Mouse (Mus musculus): ENCODE measurements at regions not wholly inside any gene's neighbourhood (a gene's known extent, or its start where the extent isn't known, plus 50 kb on each side); places are given as distances from the start of the nearest gene placed in this dataset.
"Not testable (repeated sequence)": the region's sequence is repeated elsewhere in the genome, so short reads cannot be mapped to it uniquely, and the experiment has no call there.

GRCm38 (mm10) chr1:18058211-18058971 is 87.3 kb downstream of the Crisp4 start:
- Histone ChIP-seq H3K9ac (ENCODE audit: low read length) (peak overlapping the region; percentile 69), H3K4me1 (ENCODE audit: control insufficient read depth, insufficient read depth, low read length) (no peaks in the 10 kb centered on the region), H3K4me3 (ENCODE audit: low read depth, low read length) (peak overlapping the region; percentile 58), H3K27ac (ENCODE audit: low read depth, low read length) (no peak overlapping the region), H3K36me3 (ENCODE audit: control insufficient read depth, insufficient read depth, low read length) (no peaks in the 10 kb centered on the region), H3K4me2 (ENCODE audit: low read depth) (peak overlapping the region; percentile 93), H3K9me3 (ENCODE audit: control insufficient read depth, low read length) (no peaks in the 10 kb centered on the region), H3K27me3 (ENCODE audit: control insufficient read depth, insufficient read depth, low read length) (peaks cover 39% of the 10 kb centered on the region)
- DNase-seq (ENCODE audit: low spot score) (peak; percentile 73), ATAC-seq (ENCODE audit: insufficient read depth, low FRiP score, low TSS enrichment) (peak; percentile 67)
- WGBS, result 1% methylated on average over 77 of the region's 77 CpGs

- H3K27me3 ChIP-seq (ENCODE audit: control insufficient read depth, insufficient read depth, low read length), result peaks cover 39% of the 10 kb centered on the region
- ATAC-seq (ENCODE audit: insufficient read depth, low FRiP score, low TSS enrichment), result peak; percentile 29
- DNase-seq (ENCODE audit: low spot score), result peak; percentile 42
Observed at GRCm38 (mm10) chr1:18057646-18058210, 88.0 kb downstream of the Crisp4 start.

GRCm38 (mm10) chr1:18057003-18057402 is 88.7 kb downstream of the Crisp4 start:
- H3K9ac ChIP-seq (ENCODE audit: low read length); H3K27ac ChIP-seq (ENCODE audit: low read depth, low read length); H3K9me3 ChIP-seq (ENCODE audit: control insufficient read depth, low read length); H3K4me1 ChIP-seq (ENCODE audit: control insufficient read depth, insufficient read depth, low read length); H3K36me3 ChIP-seq (ENCODE audit: control insufficient read depth, insufficient read depth, low read length); DNase-seq (ENCODE audit: low spot score); ATAC-seq (ENCODE audit: insufficient read depth, low FRiP score, low TSS enrichment); H3K4me3 ChIP-seq (ENCODE audit: low read depth, low read length): not testable (repeated sequence)
- H3K27me3 ChIP-seq (ENCODE audit: control insufficient read depth, insufficient read depth, low read length), result peaks cover 39% of the 10 kb centered on the region
- peak overlapping the region; percentile 93 for H3K4me2 ChIP-seq (ENCODE audit: low read depth)
- WGBS, result 7% methylated on average over 11 of the region's 11 CpGs

More at GRCm38 (mm10) chr1:18057646-18058210, 88.0 kb downstream of the Crisp4 start:
- WGBS, result under 1% methylated on average over 26 of the region's 26 CpGs
- H3K27ac ChIP-seq (ENCODE audit: low read depth, low read length), result no peak overlapping the region
- peak overlapping the region; percentile 58 for H3K4me3 ChIP-seq (ENCODE audit: low read depth, low read length)
- H3K4me2 ChIP-seq (ENCODE audit: low read depth), result peak overlapping the region; percentile 93
- H3K36me3 ChIP-seq (ENCODE audit: control insufficient read depth, insufficient read depth, low read length), result no peaks in the 10 kb centered on the region
- H3K4me1 ChIP-seq (ENCODE audit: control insufficient read depth, insufficient read depth, low read length), result no peaks in the 10 kb centered on the region
- peak overlapping the region; percentile 69 for H3K9ac ChIP-seq (ENCODE audit: low read length)
- no peaks in the 10 kb centered on the region for H3K9me3 ChIP-seq (ENCODE audit: control insufficient read depth, low read length)

GRCm38 (mm10) chr1:18030226-18030625 is 115.5 kb downstream of the Crisp4 start:
- Histone ChIP-seq H3K9ac (ENCODE audit: low read length) (no peak overlapping the region), H3K27me3 (ENCODE audit: control insufficient read depth, insufficient read depth, low read length) (no peaks in the 10 kb centered on the region), H3K4me2 (ENCODE audit: low read depth) (no peak overlapping the region), H3K27ac (ENCODE audit: low read depth, low read length) (no peak overlapping the region), H3K4me1 (ENCODE audit: control insufficient read depth, insufficient read depth, low read length) (no peaks in the 10 kb centered on the region), H3K4me3 (ENCODE audit: low read depth, low read length) (no peak overlapping the region), H3K36me3 (ENCODE audit: control insufficient read depth, insufficient read depth, low read length) (no peaks in the 10 kb centered on the region), H3K9me3 (ENCODE audit: control insufficient read depth, low read length) (no peaks in the 10 kb centered on the region)
- ATAC-seq (ENCODE audit: insufficient read depth, low FRiP score, low TSS enrichment) (no peak), DNase-seq (ENCODE audit: low spot score) (no peak)
- 64% methylated on average over 3 of the region's 3 CpGs for WGBS

GRCm38 (mm10) chr1:18012941-18013340 is 132.8 kb downstream of the Crisp4 start:
- DNase-seq (ENCODE audit: low spot score), result peak; percentile 10
- ATAC-seq (ENCODE audit: insufficient read depth, low FRiP score, low TSS enrichment); H3K27ac ChIP-seq (ENCODE audit: low read depth, low read length); H3K27me3 ChIP-seq (ENCODE audit: control insufficient read depth, insufficient read depth, low read length); H3K4me2 ChIP-seq (ENCODE audit: low read depth); H3K36me3 ChIP-seq (ENCODE audit: control insufficient read depth, insufficient read depth, low read length); H3K9me3 ChIP-seq (ENCODE audit: control insufficient read depth, low read length); H3K4me3 ChIP-seq (ENCODE audit: low read depth, low read length); H3K9ac ChIP-seq (ENCODE audit: low read length); H3K4me1 ChIP-seq (ENCODE audit: control insufficient read depth, insufficient read depth, low read length): not testable (repeated sequence)

- Histone ChIP-seq H3K27ac (ENCODE audit: low read depth, low read length) (no peak overlapping the region), H3K27me3 (ENCODE audit: control insufficient read depth, insufficient read depth, low read length) (no peaks in the 10 kb centered on the region), H3K4me2 (ENCODE audit: low read depth) (no peak overlapping the region), H3K9ac (ENCODE audit: low read length) (no peak overlapping the region), H3K9me3 (ENCODE audit: control insufficient read depth, low read length) (no peaks in the 10 kb centered on the region), H3K4me3 (ENCODE audit: low read depth, low read length) (no peak overlapping the region), H3K36me3 (ENCODE audit: control insufficient read depth, insufficient read depth, low read length) (no peaks in the 10 kb centered on the region), H3K4me1 (ENCODE audit: control insufficient read depth, insufficient read depth, low read length) (no peaks in the 10 kb centered on the region)
- 14% methylated on average over 3 of the region's 3 CpGs for WGBS
- peak; percentile 36 for DNase-seq (ENCODE audit: low spot score)
- peak; percentile 69 for ATAC-seq (ENCODE audit: insufficient read depth, low FRiP score, low TSS enrichment)
Observed at GRCm38 (mm10) chr1:17980604-17981003, 165.1 kb downstream of the Crisp4 start.

- no peaks in the 10 kb centered on the region for H3K4me1 ChIP-seq (ENCODE audit: control insufficient read depth, insufficient read depth, low read length)
Observed at GRCm38 (mm10) chr1:17978086-17978485, 167.6 kb downstream of the Crisp4 start.

GRCm38 (mm10) chr1:17956881-17957280 is 188.8 kb downstream of the Crisp4 start:
- H3K27me3 ChIP-seq (ENCODE audit: control insufficient read depth, insufficient read depth, low read length); H3K27ac ChIP-seq (ENCODE audit: low read depth, low read length); H3K9ac ChIP-seq (ENCODE audit: low read length); ATAC-seq (ENCODE audit: insufficient read depth, low FRiP score, low TSS enrichment); DNase-seq (ENCODE audit: low spot score); H3K4me3 ChIP-seq (ENCODE audit: low read depth, low read length); H3K36me3 ChIP-seq (ENCODE audit: control insufficient read depth, insufficient read depth, low read length); H3K9me3 ChIP-seq (ENCODE audit: control insufficient read depth, low read length); H3K4me2 ChIP-seq (ENCODE audit: low read depth); H3K4me1 ChIP-seq (ENCODE audit: control insufficient read depth, insufficient read depth, low read length): not testable (repeated sequence)
- 93% methylated on average over 14 of the region's 21 CpGs for WGBS

More at GRCm38 (mm10) chr1:17978086-17978485, 167.6 kb downstream of the Crisp4 start:
- no peaks in the 10 kb centered on the region for H3K9me3 ChIP-seq (ENCODE audit: control insufficient read depth, low read length)
- DNase-seq (ENCODE audit: low spot score), result no peak
- H3K9ac ChIP-seq (ENCODE audit: low read length), result no peak overlapping the region
- H3K27ac ChIP-seq (ENCODE audit: low read depth, low read length), result no peak overlapping the region
- no peaks in the 10 kb centered on the region for H3K36me3 ChIP-seq (ENCODE audit: control insufficient read depth, insufficient read depth, low read length)
- no peak overlapping the region for H3K4me3 ChIP-seq (ENCODE audit: low read depth, low read length)
- H3K4me2 ChIP-seq (ENCODE audit: low read depth), result no peak overlapping the region
- no peaks in the 10 kb centered on the region for H3K27me3 ChIP-seq (ENCODE audit: control insufficient read depth, insufficient read depth, low read length)
- 79% methylated on average over 2 of the region's 2 CpGs for WGBS
- no peak for ATAC-seq (ENCODE audit: insufficient read depth, low FRiP score, low TSS enrichment)

Measured in neural tube, embryonic 11.5 days (tissue).